Mouse (Mus musculus): ENCODE data around the gene Foxg1.
A peak's percentile ranks its signal among the peaks of the same experiment; 100 is the strongest.

Gene Foxg1

GRCm38 (mm10) chr12:49382565-49383520, at the start of gene Foxg1:
Gene Foxg1, plus strand, starts transcription at chr12:49382660.
- DNase-seq = peak in 1 of 2 experiments; percentile 54

GRCm38 (mm10) chr12:49349697-49350096, 32.8 kb upstream of the Foxg1 start:
- no peak for DNase-seq

- DNase-seq = peak in 1 of 2 experiments; percentile 52
Observed at GRCm38 (mm10) chr12:49368931-49369330, 13.5 kb upstream of the Foxg1 start.

- DNase-seq = peak; percentile 49 to 69
Observed at GRCm38 (mm10) chr12:49372170-49372569, 10.3 kb upstream of the Foxg1 start.

GRCm38 (mm10) chr12:49373176-49373575, 9.3 kb upstream of the Foxg1 start:
- DNase-seq = no peak

- no peak for DNase-seq
Observed at GRCm38 (mm10) chr12:49373821-49374605, 8.4 kb upstream of the Foxg1 start.

GRCm38 (mm10) chr12:49374606-49374995, 7.9 kb upstream of the Foxg1 start:
- peak; percentile 65 to 76 for DNase-seq

- DNase-seq = peak in 1 of 2 experiments; percentile 20
Observed at GRCm38 (mm10) chr12:49375427-49376317, 6.8 kb upstream of the Foxg1 start.

GRCm38 (mm10) chr12:49376318-49376992, 6.0 kb upstream of the Foxg1 start:
- peak in 1 of 2 experiments; percentile 26 for DNase-seq

GRCm38 (mm10) chr12:49377281-49377970, 5.0 kb upstream of the Foxg1 start:
- DNase-seq = peak in 1 of 2 experiments; percentile 43

- DNase-seq = peak in 1 of 2 experiments; percentile 3
Observed at GRCm38 (mm10) chr12:49378920-49379319, 3.5 kb upstream of the Foxg1 start.

- peak in 1 of 2 experiments; percentile 13 for DNase-seq
Observed at GRCm38 (mm10) chr12:49379446-49379845, 3.0 kb upstream of the Foxg1 start.

- no peak for DNase-seq
Observed at GRCm38 (mm10) chr12:49380442-49380841, 2.0 kb upstream of the Foxg1 start.

- DNase-seq = peak in 1 of 2 experiments; percentile 23
Observed at GRCm38 (mm10) chr12:49381031-49381525, 1.4 kb upstream of the Foxg1 start.

GRCm38 (mm10) chr12:49381721-49382365, 617 bp upstream of the Foxg1 start:
- DNase-seq = peak in 1 of 2 experiments; percentile 34

- peak in 1 of 2 experiments; percentile 27 for DNase-seq
Observed at GRCm38 (mm10) chr12:49383521-49384133, 1.2 kb downstream of the Foxg1 start.

- DNase-seq = peak in 1 of 2 experiments; percentile 35
Observed at GRCm38 (mm10) chr12:49384295-49384875, 1.9 kb downstream of the Foxg1 start.

GRCm38 (mm10) chr12:49384876-49385630, 2.6 kb downstream of the Foxg1 start, which contains the start of gene Gm43517:
Gene Gm43517, plus strand, starts transcription at chr12:49385174.
- peak in 1 of 2 experiments; percentile 46 for DNase-seq

- no peak for DNase-seq
Observed at GRCm38 (mm10) chr12:49385631-49385990, 3.2 kb downstream of the Foxg1 start.

All from cerebellum, postnatal 10 days (tissue).